Mouse (Mus musculus): ENCODE data around the gene Nsrp1. TPM values are rescaled to one million over a fixed set of nuclear protein-coding genes. Genes with fewer than 3 reads are reported as not detected.
"Not testable (repeated sequence)": the region's sequence is repeated elsewhere in the genome, so short reads cannot be mapped to it uniquely, and the experiment has no call there.

The Nsrp1 gene
- polyA plus RNA-seq (2015; fragmentation: Nextera tagmentation; extraction: Ambion mirVana): 72.5 and 77.9 TPM in 2 replicates

- Histone ChIP-seq H3K4me1 (peaks cover 11% of the 10 kb centered on the region; the same call in 1 of the 2 replicates), H3K27me3 (peaks cover 18% of the 10 kb centered on the region), H3K36me3 (ENCODE audit: poor library complexity, severe bottlenecking) (peaks cover 24% of the 10 kb centered on the region), H3K27ac (peak within 1 kb of the TSS; percentile 82), H3K4me3 (peak within 1 kb of the TSS; percentile 86), H3K9ac (peak within 1 kb of the TSS; percentile 87), H3K4me2 (peak within 1 kb of the TSS; percentile 84), H3K9me3 (replicated peaks) (no peaks in the 10 kb centered on the region)
- ATAC-seq: peak; percentile 100
- 4% methylated on average over 48 of the region's 48 CpGs for WGBS
Observed at GRCm38 (mm10) chr11:77078273-77079134, at the start of gene Nsrp1. Nsrp1 (minus strand) TSS chr11:77078435.

- Histone ChIP-seq H3K27ac (no peak overlapping the region), H3K27me3 (no peaks in the 10 kb centered on the region), H3K9me3 (replicated peaks) (no peaks in the 10 kb centered on the region), H3K9ac (no peak overlapping the region), H3K4me3 (no peak overlapping the region), H3K4me2 (no peak overlapping the region), H3K4me1 (no peaks in the 10 kb centered on the region), H3K36me3 (ENCODE audit: poor library complexity, severe bottlenecking) (no peaks in the 10 kb centered on the region)
- no peak for ATAC-seq
- 80% methylated on average over 6 of the region's 6 CpGs for WGBS
Observed at GRCm38 (mm10) chr11:77111141-77111540, 32.9 kb upstream of the Nsrp1 start.

- Histone ChIP-seq H3K9me3 (replicated peaks) (no peaks in the 10 kb centered on the region), H3K9ac (no peak overlapping the region), H3K4me3 (no peak overlapping the region), H3K27me3 (no peaks in the 10 kb centered on the region), H3K4me1 (no peaks in the 10 kb centered on the region), H3K27ac (no peak overlapping the region), H3K4me2 (no peak overlapping the region), H3K36me3 (ENCODE audit: poor library complexity, severe bottlenecking) (no peaks in the 10 kb centered on the region)
- 87% methylated on average over 6 of the region's 6 CpGs for WGBS
- ATAC-seq: no peak
Observed at GRCm38 (mm10) chr11:77108442-77108841, 30.2 kb upstream of the Nsrp1 start.

- H3K27ac ChIP-seq; H3K4me1 ChIP-seq; H3K27me3 ChIP-seq; H3K4me3 ChIP-seq; H3K4me2 ChIP-seq; H3K36me3 ChIP-seq (ENCODE audit: poor library complexity, severe bottlenecking); ATAC-seq; H3K9me3 ChIP-seq (replicated peaks); H3K9ac ChIP-seq: not testable (repeated sequence)
- WGBS: 80% methylated on average over 12 of the region's 12 CpGs
Observed at GRCm38 (mm10) chr11:77107872-77108271, 29.6 kb upstream of the Nsrp1 start.

- H3K27ac ChIP-seq: no peak overlapping the region
- no peak overlapping the region for H3K4me2 ChIP-seq
- H3K4me3 ChIP-seq: no peak overlapping the region
- no peaks in the 10 kb centered on the region for H3K27me3 ChIP-seq
- ATAC-seq: no peak
- no peak overlapping the region for H3K9ac ChIP-seq
- no peaks in the 10 kb centered on the region for H3K36me3 ChIP-seq (ENCODE audit: poor library complexity, severe bottlenecking)
- no peaks in the 10 kb centered on the region for H3K4me1 ChIP-seq
- 93% methylated on average over 6 of the region's 6 CpGs for WGBS
- no peaks in the 10 kb centered on the region for H3K9me3 ChIP-seq (replicated peaks)
Observed at GRCm38 (mm10) chr11:77106961-77107360, 28.7 kb upstream of the Nsrp1 start.

- Histone ChIP-seq H3K4me1 (no peaks in the 10 kb centered on the region), H3K4me2 (no peak overlapping the region), H3K27ac (no peak overlapping the region), H3K27me3 (peaks cover 3% of the 10 kb centered on the region; the same call in 1 of the 2 replicates), H3K36me3 (ENCODE audit: poor library complexity, severe bottlenecking) (no peaks in the 10 kb centered on the region), H3K4me3 (no peak overlapping the region), H3K9ac (no peak overlapping the region), H3K9me3 (replicated peaks) (no peaks in the 10 kb centered on the region)
- ATAC-seq: 0 out of 2 replicates have a peak, but pooled peaks have one; percentile 43
- WGBS: 14% methylated on average over 10 of the region's 10 CpGs
Observed at GRCm38 (mm10) chr11:77100137-77100937, 22.1 kb upstream of the Nsrp1 start.

- no peaks in the 10 kb centered on the region for H3K36me3 ChIP-seq (ENCODE audit: poor library complexity, severe bottlenecking)
- no peak overlapping the region for H3K4me2 ChIP-seq
- H3K9me3 ChIP-seq (replicated peaks): no peaks in the 10 kb centered on the region
- no peaks in the 10 kb centered on the region for H3K4me1 ChIP-seq
- H3K27me3 ChIP-seq: peaks cover 3% of the 10 kb centered on the region; the same call in 1 of the 2 replicates
- no peak for ATAC-seq
- no peak overlapping the region for H3K27ac ChIP-seq
- 84% methylated on average over 19 of the region's 19 CpGs for WGBS
- H3K4me3 ChIP-seq: no peak overlapping the region
- H3K9ac ChIP-seq: no peak overlapping the region
Observed at GRCm38 (mm10) chr11:77098332-77098972, 20.2 kb upstream of the Nsrp1 start.

GRCm38 (mm10) chr11:77096991-77097390 lies 18.8 kb upstream of the Nsrp1 start:
- Histone ChIP-seq H3K9me3 (replicated peaks) (no peaks in the 10 kb centered on the region), H3K4me3 (no peak overlapping the region), H3K36me3 (ENCODE audit: poor library complexity, severe bottlenecking) (no peaks in the 10 kb centered on the region), H3K27ac (no peak overlapping the region), H3K27me3 (peaks cover 3% of the 10 kb centered on the region; the same call in 1 of the 2 replicates), H3K9ac (no peak overlapping the region), H3K4me1 (0 out of 2 replicates have a peak, but pooled peaks cover 4% of the 10 kb centered on the region), H3K4me2 (no peak overlapping the region)
- WGBS: 76% methylated on average over 7 of the region's 7 CpGs
- no peak for ATAC-seq

- Histone ChIP-seq H3K9ac (no peak overlapping the region), H3K4me2 (no peak overlapping the region)
- no peak for ATAC-seq
Observed at GRCm38 (mm10) chr11:77096581-77096980, 18.3 kb upstream of the Nsrp1 start.

GRCm38 (mm10) chr11:77095206-77095605 lies 17.0 kb upstream of the Nsrp1 start:
- 0 out of 2 replicates have a peak, but pooled peaks cover 4% of the 10 kb centered on the region for H3K4me1 ChIP-seq
- H3K4me2 ChIP-seq: no peak overlapping the region
- H3K9me3 ChIP-seq (replicated peaks): no peaks in the 10 kb centered on the region
- H3K36me3 ChIP-seq (ENCODE audit: poor library complexity, severe bottlenecking): no peaks in the 10 kb centered on the region
- H3K9ac ChIP-seq: no peak overlapping the region
- no peak for ATAC-seq
- WGBS: 67% methylated on average over 9 of the region's 10 CpGs
- peaks cover 3% of the 10 kb centered on the region; the same call in 1 of the 2 replicates for H3K27me3 ChIP-seq
- H3K4me3 ChIP-seq: no peak overlapping the region
- no peak overlapping the region for H3K27ac ChIP-seq

More at GRCm38 (mm10) chr11:77096581-77096980, 18.3 kb upstream of the Nsrp1 start:
- Histone ChIP-seq H3K27ac (no peak overlapping the region), H3K36me3 (ENCODE audit: poor library complexity, severe bottlenecking) (no peaks in the 10 kb centered on the region), H3K4me3 (no peak overlapping the region), H3K4me1 (0 out of 2 replicates have a peak, but pooled peaks cover 4% of the 10 kb centered on the region), H3K27me3 (peaks cover 3% of the 10 kb centered on the region; the same call in 1 of the 2 replicates), H3K9me3 (replicated peaks) (no peaks in the 10 kb centered on the region)
- 62% methylated on average over 3 of the region's 3 CpGs for WGBS

GRCm38 (mm10) chr11:77094136-77094535 lies 15.9 kb upstream of the Nsrp1 start:
- Histone ChIP-seq H3K27ac (no peak overlapping the region), H3K36me3 (ENCODE audit: poor library complexity, severe bottlenecking) (no peaks in the 10 kb centered on the region), H3K27me3 (peaks cover 3% of the 10 kb centered on the region; the same call in 1 of the 2 replicates), H3K9ac (no peak overlapping the region), H3K4me2 (no peak overlapping the region), H3K4me3 (no peak overlapping the region), H3K9me3 (replicated peaks) (no peaks in the 10 kb centered on the region), H3K4me1 (0 out of 2 replicates have a peak, but pooled peaks cover 4% of the 10 kb centered on the region)
- WGBS: 80% methylated on average over 8 of the region's 8 CpGs
- no peak for ATAC-seq
